Mouse (Mus musculus): Measurements from ENCODE around the gene AC140267.1.
A peak's percentile ranks its signal among the peaks of the same experiment; 100 is the strongest.

The AC140267.1 gene

GRCm38 (mm10) chr15:80219211-80219610 is 16.4 kb upstream of the AC140267.1 start:
- DNase-seq (ENCODE audit: low read depth, low spot score) = peak; percentile 66
- H3K36me3 ChIP-seq (ENCODE audit: control insufficient read depth, insufficient read depth, low read length, poor library complexity, severe bottlenecking) = no peaks in the 10 kb centered on the region
- H3K27me3 ChIP-seq (ENCODE audit: control insufficient read depth, insufficient read depth, low read length, poor library complexity, severe bottlenecking) = no peaks in the 10 kb centered on the region

- Histone ChIP-seq H3K36me3 (ENCODE audit: control insufficient read depth, insufficient read depth, low read length, poor library complexity, severe bottlenecking) (no peaks in the 10 kb centered on the region), H3K27me3 (ENCODE audit: control insufficient read depth, insufficient read depth, low read length, poor library complexity, severe bottlenecking) (no peaks in the 10 kb centered on the region)
- DNase-seq (ENCODE audit: low read depth, low spot score) = peak; percentile 34
Observed at GRCm38 (mm10) chr15:80219705-80220657, 15.7 kb upstream of the AC140267.1 start.

- Histone ChIP-seq H3K36me3 (ENCODE audit: control insufficient read depth, insufficient read depth, low read length, poor library complexity, severe bottlenecking) (no peaks in the 10 kb centered on the region), H3K27me3 (ENCODE audit: control insufficient read depth, insufficient read depth, low read length, poor library complexity, severe bottlenecking) (no peaks in the 10 kb centered on the region)
- no peak for DNase-seq (ENCODE audit: low read depth, low spot score)
Observed at GRCm38 (mm10) chr15:80221031-80221430, 14.6 kb upstream of the AC140267.1 start.

DNA sequence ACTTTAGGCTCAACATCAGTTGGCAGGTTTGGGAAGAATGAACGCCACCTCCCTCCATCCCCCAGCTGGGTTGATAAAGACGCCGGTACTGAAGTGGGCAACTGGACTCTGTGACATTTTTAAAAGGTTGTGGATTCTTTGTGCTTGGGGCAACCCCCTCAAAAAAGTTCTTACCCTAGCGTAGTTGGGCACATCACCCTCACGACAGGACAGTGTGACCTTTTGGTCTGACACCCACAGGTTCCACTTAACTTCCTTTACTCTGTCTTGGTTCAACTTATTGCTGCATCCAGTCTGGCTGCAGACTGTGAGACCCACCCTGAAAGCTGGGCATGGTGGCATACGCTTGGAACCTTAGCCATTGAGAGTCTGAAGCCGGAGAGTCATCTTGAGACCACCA is 11.9 kb upstream of the AC140267.1 start:
- DNase-seq (ENCODE audit: low read depth, low spot score) = no peak
- H3K27me3 ChIP-seq (ENCODE audit: control insufficient read depth, insufficient read depth, low read length, poor library complexity, severe bottlenecking) = no peaks in the 10 kb centered on the region

DNA sequence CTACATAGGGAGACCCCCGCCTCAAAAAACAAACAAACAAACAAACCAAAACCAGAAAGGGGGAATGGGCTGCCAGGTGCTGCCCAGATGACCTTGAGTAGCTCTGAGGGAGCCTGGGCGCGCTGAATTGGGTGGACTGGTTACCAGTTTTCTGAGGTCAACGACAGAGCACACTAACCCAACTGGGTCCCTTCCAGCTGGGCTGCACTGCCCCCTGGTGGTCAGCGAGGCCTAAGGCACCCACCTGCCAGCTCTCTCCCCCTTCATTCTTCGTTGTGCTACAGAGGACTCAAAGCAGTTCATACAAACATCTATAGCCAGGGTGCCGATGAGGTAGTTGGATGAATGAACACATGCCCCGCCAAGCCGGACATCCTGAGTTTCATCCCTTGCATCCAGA is 10.4 kb upstream of the AC140267.1 start:
- no peaks in the 10 kb centered on the region for H3K27me3 ChIP-seq (ENCODE audit: control insufficient read depth, insufficient read depth, low read length, poor library complexity, severe bottlenecking)
- H3K36me3 ChIP-seq (ENCODE audit: control insufficient read depth, insufficient read depth, low read length, poor library complexity, severe bottlenecking) = no peaks in the 10 kb centered on the region
- DNase-seq (ENCODE audit: low read depth, low spot score) = peak; percentile 81

More for the DNA sequence above, 11.9 kb upstream of the AC140267.1 start:
- H3K36me3 ChIP-seq (ENCODE audit: control insufficient read depth, insufficient read depth, low read length, poor library complexity, severe bottlenecking) = no peaks in the 10 kb centered on the region

DNA sequence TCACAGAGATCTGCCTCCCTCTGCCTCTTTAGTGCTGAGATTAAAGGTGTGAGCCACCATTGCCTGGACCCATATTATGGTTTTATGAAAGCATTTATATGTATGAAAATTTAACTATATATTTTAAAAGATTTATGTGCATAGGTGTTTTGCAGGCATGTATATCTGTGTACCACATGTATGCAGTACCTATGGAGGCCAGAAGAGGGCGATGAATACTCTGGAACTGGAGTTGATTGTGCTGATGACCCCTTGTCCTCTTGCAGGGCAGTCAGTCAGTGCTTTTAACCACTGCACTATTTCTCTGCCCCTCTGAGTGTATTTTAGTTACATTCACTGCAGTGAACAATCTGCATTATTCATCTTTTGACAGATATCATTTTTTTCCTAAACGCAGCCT is 9.8 kb upstream of the AC140267.1 start:
- Histone ChIP-seq H3K27me3 (ENCODE audit: control insufficient read depth, insufficient read depth, low read length, poor library complexity, severe bottlenecking) (no peaks in the 10 kb centered on the region), H3K36me3 (ENCODE audit: control insufficient read depth, insufficient read depth, low read length, poor library complexity, severe bottlenecking) (no peaks in the 10 kb centered on the region)
- DNase-seq (ENCODE audit: low read depth, low spot score) = peak; percentile 83

DNA sequence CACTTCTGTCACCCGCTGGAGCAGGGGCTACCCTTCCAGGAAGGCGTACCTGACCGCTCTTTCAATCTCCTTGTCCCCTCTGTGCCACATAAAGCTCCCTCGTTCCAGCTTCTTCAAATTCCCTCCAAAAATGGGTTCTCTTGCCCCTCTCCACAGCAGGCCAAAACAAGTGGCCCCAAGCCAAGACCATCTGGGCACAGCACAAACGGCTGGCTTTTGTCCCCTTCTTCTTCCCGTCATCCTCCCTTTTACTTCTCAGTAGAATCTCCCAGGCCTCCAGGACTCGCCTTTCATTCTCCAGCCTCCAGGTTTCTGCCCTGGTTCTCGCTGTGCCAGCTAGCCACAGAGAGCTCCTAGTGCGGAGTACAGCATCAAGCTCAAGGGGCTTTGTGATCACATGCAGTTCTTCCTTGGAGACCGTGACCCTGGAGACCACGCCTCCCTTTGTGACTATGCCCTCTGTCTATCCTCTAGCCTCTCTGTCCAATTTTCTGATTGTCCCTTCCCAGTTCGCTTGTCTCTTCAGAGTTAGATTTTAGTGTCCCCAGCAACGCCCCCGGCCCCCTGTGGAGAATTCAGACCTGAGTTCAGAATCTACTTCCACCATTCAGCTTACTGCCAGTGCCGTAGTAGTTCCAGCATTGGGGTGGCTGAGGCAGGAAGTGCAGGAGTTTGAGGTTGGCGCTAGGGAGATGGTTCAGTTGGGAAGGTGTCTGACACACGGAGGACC is 7.4 kb upstream of the AC140267.1 start:
- no peak for DNase-seq (ENCODE audit: low read depth, low spot score)
- Histone ChIP-seq H3K27me3 (ENCODE audit: control insufficient read depth, insufficient read depth, low read length, poor library complexity, severe bottlenecking) (no peaks in the 10 kb centered on the region), H3K36me3 (ENCODE audit: control insufficient read depth, insufficient read depth, low read length, poor library complexity, severe bottlenecking) (no peaks in the 10 kb centered on the region)

GRCm38 (mm10) chr15:80232331-80232730 is 3.3 kb upstream of the AC140267.1 start:
- H3K36me3 ChIP-seq (ENCODE audit: control insufficient read depth, insufficient read depth, low read length, poor library complexity, severe bottlenecking) = peaks cover 5% of the 10 kb centered on the region
- H3K27me3 ChIP-seq (ENCODE audit: control insufficient read depth, insufficient read depth, low read length, poor library complexity, severe bottlenecking) = no peaks in the 10 kb centered on the region
- no peak for DNase-seq (ENCODE audit: low read depth, low spot score)

GRCm38 (mm10) chr15:80233053-80233452 is 2.6 kb upstream of the AC140267.1 start:
- no peak for DNase-seq (ENCODE audit: low read depth, low spot score)
- Histone ChIP-seq H3K27me3 (ENCODE audit: control insufficient read depth, insufficient read depth, low read length, poor library complexity, severe bottlenecking) (no peaks in the 10 kb centered on the region), H3K36me3 (ENCODE audit: control insufficient read depth, insufficient read depth, low read length, poor library complexity, severe bottlenecking) (peaks cover 5% of the 10 kb centered on the region)

- Histone ChIP-seq H3K27me3 (ENCODE audit: control insufficient read depth, insufficient read depth, low read length, poor library complexity, severe bottlenecking) (no peaks in the 10 kb centered on the region), H3K36me3 (ENCODE audit: control insufficient read depth, insufficient read depth, low read length, poor library complexity, severe bottlenecking) (peaks cover 9% of the 10 kb centered on the region)
- peak; percentile 99 for DNase-seq (ENCODE audit: low read depth, low spot score)
Observed at GRCm38 (mm10) chr15:80233733-80234509, 1.7 kb upstream of the AC140267.1 start, which contains the start of gene Mief1. Mief1 (plus strand) TSS chr15:80234018.

DNA sequence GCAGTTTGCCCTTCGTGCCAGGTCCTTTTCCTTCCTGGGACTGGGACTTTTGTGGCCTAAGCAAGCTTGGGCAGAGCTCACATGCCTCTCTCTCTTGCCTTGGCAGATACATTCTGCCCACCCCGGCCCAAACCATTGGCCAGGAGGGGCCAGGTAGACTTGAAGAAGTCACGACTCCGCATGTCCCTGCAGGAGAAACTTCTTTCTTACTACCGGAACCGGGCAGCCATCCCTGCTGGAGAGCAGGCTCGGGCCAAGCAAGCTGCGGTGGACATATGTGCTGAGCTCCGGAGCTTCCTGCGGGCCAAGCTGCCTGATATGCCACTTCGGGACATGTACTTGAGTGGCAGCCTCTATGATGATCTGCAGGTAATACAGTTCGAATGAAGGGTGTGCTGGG is 12.5 kb downstream of the AC140267.1 start:
- H3K36me3 ChIP-seq (ENCODE audit: control insufficient read depth, insufficient read depth, low read length, poor library complexity, severe bottlenecking) = peaks cover 30% of the 10 kb centered on the region
- no peak for DNase-seq (ENCODE audit: low read depth, low spot score)
- no peaks in the 10 kb centered on the region for H3K27me3 ChIP-seq (ENCODE audit: control insufficient read depth, insufficient read depth, low read length, poor library complexity, severe bottlenecking)

DNA sequence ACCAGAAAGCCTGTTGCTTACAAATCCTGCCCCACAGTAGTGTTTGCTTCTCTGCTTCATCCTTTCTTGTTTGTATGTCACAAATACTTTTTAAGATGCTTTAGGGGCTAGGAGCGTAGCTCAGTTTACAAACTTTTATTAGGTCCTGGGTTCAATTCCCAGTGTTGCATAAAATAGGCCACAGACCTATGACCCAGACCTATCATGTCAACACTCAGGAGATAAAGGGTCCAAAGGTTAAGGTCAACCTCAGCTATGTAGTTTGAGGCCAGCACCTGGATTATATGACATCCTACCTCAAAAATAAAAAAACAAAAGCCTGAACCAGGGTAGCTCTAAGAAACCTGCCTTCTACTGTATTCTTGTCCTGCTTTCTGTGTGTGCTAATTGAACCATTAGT is 13.0 kb downstream of the AC140267.1 start:
- no peak for DNase-seq (ENCODE audit: low read depth, low spot score)
- H3K36me3 ChIP-seq (ENCODE audit: control insufficient read depth, insufficient read depth, low read length, poor library complexity, severe bottlenecking) = peaks cover 30% of the 10 kb centered on the region
- H3K27me3 ChIP-seq (ENCODE audit: control insufficient read depth, insufficient read depth, low read length, poor library complexity, severe bottlenecking) = no peaks in the 10 kb centered on the region

- Histone ChIP-seq H3K36me3 (ENCODE audit: control insufficient read depth, insufficient read depth, low read length, poor library complexity, severe bottlenecking) (peaks cover 28% of the 10 kb centered on the region), H3K27me3 (ENCODE audit: control insufficient read depth, insufficient read depth, low read length, poor library complexity, severe bottlenecking) (no peaks in the 10 kb centered on the region)
- no peak for DNase-seq (ENCODE audit: low read depth, low spot score)
Observed at GRCm38 (mm10) chr15:80249672-80250071, 14.0 kb downstream of the AC140267.1 start.

- Histone ChIP-seq H3K27me3 (ENCODE audit: control insufficient read depth, insufficient read depth, low read length, poor library complexity, severe bottlenecking) (no peaks in the 10 kb centered on the region), H3K36me3 (ENCODE audit: control insufficient read depth, insufficient read depth, low read length, poor library complexity, severe bottlenecking) (peaks cover 24% of the 10 kb centered on the region)
- no peak for DNase-seq (ENCODE audit: low read depth, low spot score)
Observed at GRCm38 (mm10) chr15:80250586-80250985, 15.0 kb downstream of the AC140267.1 start.
